Mouse (Mus musculus) cerebellum, adult 9-10 months (tissue): ENCODE results near the gene Gm11042.
A peak's percentile ranks its signal among the peaks of the same experiment; 100 is the strongest.

Experiments used
- DNase-seq: peaks from one replicate; pipeline ENCODE4 v3.0.0; 2022

Gene Gm11042

DNA sequence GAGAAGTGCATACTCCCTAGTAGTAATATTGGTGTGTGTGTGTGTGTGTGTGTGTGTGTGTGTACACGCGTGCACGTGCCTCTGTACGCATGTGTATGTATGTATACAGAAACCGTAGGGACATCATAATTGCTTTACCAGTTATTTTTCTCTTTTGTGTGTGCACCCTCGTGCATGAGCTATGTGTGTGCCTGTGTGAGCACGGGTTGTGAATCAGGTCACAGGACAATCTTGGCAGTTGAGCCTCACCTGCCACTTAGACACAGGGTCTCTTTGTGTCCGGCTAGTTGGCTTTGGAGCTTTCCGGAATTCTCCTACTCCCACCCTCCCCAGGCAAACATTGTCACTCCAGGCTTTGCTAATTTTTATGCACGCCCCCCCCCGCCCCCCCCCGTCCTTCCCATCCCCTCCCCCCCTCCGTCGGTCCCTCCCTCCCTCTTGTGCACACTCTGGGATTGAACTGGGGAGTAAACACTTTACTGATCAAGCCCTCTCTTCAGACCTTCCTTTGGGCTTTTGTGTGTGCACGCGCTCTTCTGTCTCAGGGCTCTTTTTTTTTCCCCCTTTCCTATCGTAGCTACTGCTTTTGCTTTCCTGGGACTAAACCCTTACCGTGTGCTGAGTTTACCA lies at the start of gene Gm11042:
Gene Gm11042 (minus strand): TSS at position 51 of the 630 bp plus-strand sequence.
- DNase-seq = peak; percentile 39

DNA sequence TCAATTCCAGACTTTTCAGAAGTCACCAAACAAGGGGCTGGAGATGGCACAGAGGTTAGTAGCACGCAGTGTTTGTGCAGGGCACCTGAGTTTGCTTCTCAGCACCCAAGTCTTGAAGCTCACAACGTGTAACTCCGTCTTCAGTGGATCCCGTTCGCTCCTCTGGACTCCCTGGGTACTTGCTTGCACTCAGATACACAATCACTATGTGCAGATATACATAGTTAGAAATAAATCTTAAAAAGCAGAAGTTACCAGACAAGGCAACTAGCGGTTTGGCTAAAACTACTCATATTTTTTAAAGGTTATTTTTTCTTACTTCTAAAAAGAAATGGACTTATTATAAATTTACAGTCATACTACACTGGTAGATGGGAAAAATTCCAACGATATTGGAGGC lies 48.3 kb upstream of the Gm11042 start:
- no peak for DNase-seq

DNA sequence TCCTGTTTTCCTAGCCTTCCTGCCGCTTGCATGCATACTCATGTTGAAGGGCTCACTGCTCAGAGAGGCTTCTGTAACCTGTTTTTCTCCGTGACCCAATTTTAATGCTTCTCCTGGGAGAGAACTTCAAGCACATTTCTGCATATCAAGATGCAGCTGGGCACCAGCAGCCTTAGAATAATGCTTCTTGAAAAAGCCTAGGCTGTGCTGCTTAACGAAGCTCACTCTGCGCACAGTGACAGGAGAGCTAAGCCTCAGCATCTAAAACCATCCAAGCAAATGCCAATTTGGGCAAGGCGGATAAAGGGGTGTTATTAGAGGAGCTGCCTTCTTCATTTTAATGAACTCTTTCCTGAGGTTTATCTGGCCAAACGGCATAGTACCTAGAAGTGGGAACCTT lies 46.9 kb upstream of the Gm11042 start:
- DNase-seq = no peak

DNA sequence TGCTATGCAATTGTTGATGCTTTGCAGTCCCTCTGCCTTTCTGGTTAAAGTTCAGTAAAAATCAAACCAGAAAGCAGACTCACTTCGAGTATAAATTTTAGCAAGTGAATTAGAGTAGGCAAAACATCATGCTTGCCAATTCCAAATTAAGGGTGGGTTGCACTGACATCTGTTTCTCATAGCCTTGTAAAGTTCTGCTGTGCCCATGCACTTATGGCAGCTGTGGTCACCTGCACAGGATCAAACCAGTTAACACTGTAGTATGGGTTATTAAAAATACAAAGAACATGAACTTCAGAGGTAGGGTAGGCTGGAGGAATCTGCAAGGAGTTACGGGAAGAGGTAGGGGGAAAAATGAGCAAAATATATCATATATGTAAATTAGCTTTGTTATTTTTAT lies 46.3 kb upstream of the Gm11042 start:
- no peak for DNase-seq

DNA sequence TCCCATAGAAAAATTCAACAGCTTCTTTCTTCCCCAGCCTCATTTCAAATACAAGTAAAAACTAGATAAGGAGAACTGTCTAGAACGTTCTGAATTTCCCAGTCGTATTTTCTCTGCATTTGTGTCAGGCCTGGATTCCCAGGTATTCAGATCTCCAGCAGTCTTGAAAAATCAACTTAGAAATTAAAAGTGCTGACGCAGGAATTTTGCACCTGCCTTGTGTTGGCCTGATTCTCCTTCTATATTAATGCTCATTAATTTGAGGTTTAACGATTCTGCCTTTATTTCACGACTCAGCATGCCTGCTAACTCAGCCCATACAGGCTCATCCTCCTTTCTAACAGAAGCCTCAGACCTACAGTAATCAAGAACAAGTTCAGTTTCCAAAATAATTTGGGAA lies 43.6 kb upstream of the Gm11042 start:
- DNase-seq = no peak

DNA sequence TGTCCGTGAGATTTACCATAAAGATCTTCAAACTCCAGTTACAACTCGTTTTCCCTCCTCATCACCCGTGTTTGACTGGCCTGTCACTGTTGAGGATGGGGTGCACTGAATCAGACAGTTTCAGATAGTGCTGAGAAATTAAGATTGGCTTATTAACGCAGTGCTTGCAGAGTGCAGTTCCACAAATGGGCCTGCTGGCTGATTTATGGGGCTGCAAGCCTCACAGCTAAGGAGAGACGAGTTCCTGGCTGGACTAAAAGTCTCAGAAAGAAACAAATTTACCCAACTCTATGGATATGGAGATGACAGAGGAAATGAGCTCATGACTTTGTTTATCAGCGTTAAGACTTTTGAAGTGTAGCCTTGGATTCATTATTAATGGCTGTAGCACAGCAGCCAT lies 41.6 kb upstream of the Gm11042 start:
- DNase-seq = no peak

DNA sequence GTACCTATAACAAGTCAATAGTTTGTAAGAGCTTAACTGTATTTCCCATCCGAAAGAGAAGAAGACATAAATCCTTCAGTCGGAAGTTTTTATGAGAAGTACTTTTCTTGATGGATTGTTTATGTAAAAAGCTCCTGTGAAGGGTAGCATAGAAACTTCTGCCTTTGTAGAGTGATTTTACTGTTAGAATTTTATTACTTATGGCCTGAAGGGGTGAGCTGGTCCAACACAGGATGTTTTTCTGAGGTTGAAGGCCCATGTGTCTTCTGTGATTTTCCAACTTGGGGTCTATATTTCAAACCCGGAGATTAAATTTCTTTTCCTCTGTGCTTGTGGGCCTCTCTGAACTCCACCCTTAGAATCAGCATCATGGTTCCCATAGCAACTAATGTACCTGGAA lies 26.5 kb upstream of the Gm11042 start:
- no peak for DNase-seq

DNA sequence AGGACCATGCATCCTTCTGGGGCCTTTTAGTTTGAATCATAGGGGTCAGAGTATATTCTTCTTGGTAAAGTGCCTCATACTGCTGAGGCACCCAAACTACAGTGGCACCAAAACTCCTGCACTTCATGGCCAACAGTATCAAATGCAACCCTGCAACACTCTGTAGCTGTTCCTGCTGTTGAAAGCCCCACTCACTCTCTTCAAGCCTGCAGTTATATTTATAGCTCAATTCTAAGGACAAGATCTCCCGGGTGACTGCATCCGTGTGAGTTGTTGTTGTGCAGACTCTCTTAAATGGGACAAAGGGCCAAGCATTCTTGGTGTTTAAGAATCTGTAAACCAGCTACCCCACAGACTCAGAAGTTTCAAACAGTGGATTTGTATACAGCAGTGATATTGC lies 23.9 kb upstream of the Gm11042 start:
- no peak for DNase-seq

DNA sequence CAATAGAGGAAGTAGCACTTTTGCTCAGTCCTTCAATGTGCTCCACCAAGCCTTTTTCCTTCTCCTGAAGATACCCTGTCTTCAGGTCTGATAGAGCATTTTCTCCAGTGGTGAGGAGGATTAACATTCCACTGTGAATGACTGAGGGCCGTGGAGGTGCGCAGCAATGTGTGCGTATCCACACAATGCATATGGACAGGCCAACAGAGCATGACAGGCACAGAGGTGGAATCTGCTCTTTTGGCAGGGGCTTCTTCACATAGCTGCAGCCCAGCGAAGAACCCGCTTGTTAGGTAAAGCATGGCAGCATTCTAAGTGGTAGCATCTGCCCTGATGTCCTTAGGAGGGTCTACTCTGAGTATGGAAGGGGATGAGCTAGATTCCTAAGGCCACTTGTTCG lies 17.5 kb upstream of the Gm11042 start:
- no peak for DNase-seq

DNA sequence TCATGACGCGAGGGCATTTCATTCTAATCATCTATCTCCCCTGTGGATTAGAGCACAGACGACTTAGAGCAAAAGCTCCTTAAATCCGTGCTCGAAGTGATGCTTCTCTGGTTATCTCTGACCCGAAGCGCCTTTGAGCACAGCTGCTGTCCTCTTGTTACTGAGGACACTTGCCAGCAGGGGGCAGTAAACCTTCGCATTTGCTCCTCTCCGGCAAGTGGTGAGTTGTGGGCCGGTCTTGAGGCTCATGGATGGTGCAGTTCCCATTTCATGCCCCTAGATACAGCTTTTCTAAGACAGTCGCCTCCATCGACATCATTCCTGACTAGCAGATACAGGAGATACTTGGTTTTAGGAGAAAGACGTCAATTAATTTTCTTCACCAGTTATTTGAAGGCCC lies 16.8 kb upstream of the Gm11042 start:
- DNase-seq = peak; percentile 47

DNA sequence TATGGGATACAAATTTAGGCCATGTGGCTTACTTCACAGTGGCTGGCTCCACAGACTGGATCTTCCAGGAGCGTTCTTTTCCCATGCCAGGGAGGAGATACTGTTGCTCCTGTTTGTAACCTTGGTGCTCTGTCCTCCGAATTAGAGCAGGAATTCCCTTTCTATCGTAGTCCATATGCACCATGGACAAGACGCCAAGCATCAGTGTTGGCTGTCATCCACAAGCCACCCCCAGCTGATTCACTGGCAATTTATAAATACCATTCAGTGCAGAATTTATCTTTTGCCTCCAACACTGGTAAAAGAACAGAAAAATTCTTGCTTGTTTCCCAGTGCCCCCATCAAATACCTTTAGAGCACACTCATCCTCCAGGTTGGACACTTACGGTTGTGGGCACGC lies 13.6 kb upstream of the Gm11042 start:
- DNase-seq = no peak

DNA sequence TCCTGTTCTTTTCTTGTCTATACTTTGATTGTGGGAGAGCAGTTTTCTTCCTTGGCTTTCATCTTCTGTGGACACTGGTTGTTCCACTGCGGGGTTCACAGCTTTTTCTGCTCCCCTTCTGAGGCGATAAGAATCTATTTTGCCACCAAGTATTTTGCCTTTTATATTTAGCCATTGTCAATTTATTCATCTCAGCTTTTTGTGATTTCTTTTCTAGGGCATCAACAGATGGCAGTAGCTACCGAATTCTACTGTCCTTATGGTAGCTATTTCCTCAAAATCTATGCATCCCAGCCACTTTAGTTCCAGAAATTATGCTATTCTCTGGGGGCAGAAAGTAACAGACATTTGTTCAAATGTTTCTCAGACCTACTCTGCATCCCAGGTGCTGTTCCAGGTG lies 10.4 kb upstream of the Gm11042 start:
- no peak for DNase-seq

DNA sequence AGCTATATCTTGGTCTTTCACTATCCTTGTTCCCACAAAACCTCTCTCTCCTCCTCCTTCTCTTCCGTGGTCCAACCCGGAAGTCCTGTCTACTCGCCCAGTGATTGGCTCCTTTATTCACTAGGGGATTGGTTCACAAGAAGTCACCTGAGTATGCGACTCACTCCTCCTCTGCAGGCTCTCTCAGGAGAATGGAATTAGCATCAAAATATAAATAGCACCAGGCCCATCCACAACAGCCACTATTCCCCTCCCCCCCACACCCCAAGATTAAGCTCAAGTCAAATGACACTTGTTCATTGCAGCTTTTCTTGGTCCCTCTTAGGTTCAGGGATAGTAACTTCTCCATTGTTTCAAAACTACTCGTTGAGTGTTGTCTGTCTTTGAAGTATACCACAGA lies 5.8 kb upstream of the Gm11042 start:
- DNase-seq = no peak

DNA sequence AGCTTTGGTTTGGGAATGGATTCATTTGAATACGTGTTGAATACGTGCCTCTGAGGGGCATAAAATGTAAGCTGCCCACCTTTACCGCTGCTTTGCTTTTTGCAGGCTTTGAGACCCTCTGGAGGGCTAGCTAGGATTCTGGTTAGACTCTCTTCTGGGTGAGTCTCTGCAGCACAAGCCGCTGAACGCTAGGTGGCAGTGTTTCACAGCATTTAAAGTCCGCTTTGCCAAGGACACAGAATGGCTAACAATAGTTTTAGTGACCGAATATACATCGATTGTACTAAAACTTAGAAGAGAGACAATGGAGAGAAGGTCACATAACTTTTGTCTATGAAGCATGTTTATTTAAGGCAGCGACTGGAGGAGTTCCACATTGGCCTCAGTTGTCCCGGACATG lies 4.1 kb upstream of the Gm11042 start:
- peak; percentile 63 for DNase-seq

DNA sequence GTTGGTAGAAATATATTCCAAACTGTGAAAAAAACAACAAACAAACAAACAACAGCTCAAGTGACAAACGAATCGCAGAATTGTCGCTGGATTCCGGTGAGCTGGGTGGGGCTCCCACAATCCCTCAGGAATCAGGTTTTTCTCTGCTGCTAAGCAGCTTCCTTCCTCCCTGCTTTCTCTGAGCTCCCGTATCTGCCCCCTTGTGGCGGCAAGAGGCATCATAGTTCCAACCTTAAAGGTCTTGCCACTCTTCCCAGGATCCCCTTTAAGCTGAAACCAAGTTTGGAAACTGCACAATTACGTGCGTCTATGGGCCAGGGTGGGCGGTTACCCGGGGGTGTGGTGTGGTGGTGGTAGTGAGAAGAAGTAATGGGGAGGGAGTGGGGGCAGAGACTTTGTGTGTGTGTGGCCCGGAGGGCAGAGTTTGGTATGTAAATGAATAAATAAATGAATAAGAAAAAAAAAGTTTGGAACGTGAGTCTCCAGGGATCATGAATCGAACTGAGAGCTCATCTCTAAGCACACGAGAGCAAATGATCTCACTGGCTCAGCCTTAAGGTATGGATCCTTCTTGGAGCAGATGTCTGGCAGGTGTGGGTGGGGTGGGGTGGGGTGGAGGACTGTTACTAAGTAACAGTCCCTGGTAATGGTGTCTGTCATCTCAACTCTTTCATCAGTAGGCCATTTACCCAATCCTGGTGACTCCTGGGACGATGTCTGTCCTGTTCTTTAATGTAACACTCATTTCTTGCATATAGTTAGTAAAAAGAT lies 980 bp upstream of the Gm11042 start:
- DNase-seq = peak; percentile 85

DNA sequence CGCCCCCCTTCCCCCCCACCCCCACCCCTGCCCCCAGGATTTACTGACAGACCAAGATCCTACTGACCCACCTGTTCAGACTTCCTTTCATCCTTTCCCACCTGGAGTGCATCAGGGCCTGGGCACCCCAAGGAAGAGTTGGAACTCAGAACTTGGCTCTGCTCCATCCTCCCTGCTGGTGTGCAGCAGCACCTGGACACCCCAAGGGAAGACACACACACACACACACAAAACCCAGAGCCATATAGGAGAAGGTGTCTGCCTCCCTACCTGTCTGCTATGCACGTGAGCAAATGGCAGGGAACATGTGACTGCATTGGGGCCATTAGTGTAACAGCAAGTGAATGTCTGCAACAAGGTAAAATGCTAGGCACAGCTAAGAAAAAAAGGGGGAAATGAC lies 973 bp downstream of the Gm11042 start:
- DNase-seq = no peak

DNA sequence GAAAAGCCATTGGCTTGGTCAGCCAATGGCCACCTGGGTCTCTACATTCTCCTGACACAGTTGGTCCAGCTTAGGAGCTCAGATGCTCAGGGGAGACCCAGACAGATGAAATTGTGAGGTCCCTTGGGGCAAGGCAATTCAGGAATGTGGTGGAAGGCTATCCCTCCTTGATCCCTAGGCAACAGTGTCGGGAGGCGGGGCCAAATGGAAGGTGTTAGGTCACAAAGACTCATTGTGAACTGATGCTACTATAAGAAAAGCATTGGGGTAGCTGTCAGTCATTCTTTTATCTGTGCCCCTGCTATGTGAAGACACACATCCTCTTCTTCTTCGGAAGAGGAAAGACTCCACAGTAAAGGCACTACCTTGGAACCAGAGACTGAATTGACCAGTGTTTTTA lies 3.6 kb downstream of the Gm11042 start:
- no peak for DNase-seq

DNA sequence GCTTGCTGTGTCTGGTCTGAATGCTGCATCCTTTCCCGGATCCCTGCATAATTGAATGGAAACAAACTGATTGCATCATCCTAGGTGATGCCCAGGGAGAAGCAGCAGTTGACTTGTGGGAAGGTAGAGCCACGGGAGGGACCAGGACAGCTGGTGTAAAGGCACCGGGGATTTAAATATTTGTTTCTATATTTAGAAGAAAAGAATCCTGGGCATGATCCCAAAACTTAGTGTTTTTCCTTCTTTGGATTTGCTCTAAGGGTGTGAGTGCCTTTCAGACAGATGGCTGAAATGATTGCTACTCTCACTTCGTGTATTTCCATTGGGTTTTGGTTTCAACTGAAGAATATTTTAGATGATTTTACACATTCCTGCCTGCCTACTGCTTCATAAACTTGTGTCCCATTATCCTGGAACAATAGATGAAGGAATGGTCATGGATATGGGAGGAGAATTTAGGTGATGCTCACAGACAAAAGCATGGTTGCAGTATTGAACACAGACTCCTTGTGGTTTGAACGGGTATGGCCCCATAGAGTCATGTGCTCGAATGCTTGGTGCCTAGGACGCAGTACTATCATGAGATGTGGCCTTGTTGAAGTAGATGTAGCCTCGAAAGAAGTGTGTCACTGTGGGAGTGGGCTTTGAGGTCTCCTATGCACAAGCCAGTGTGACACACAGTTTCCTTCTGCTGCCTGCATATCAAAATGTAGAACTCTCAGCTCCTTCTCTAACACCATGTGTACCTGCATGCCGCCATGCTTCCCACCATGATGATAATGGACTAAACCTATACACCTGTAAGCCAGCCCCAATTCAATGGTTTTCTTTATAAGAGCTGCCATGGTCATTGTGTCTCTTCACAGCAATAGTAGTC lies 12.5 kb downstream of the Gm11042 start:
- DNase-seq = peak; percentile 48

DNA sequence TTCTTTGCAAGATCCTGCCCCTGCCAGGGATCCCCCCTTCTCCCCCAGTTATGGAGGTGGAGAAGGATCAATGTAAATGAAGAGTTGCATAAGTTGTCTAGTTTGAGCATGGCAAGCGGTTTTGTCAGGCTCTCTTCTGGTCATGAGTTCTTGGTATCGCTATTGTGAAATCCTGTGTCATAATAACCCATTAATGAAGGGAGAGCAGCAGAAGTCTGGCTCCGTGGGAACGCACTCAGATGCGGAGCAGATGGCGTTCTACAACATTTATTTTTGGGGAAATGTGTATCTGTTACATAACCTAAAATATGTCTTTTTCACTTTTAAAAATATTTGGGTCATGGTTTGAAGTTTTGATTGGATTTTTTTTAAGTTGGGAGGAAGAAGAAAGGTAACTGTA lies 14.6 kb downstream of the Gm11042 start:
- DNase-seq = no peak

DNA sequence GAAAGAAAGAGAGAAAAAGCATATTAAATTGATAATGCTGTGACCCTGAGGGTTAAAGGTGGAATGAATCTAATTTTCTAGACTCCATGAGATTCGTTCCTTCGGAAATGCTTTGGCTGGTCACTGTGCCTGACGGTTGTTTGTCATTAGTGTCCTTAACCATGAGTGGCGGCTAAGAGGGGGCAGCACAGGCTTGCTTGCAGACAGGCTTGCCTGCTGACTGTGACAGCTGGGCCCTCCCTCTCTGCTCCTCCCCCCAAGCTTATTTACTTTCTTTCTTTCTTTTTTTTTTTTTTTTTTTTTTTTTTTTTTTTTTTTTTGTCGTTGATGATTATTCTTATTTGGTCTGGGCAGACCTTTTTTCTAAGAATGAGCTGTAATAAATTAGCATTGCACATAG lies 19.8 kb downstream of the Gm11042 start:
- DNase-seq = no peak

DNA sequence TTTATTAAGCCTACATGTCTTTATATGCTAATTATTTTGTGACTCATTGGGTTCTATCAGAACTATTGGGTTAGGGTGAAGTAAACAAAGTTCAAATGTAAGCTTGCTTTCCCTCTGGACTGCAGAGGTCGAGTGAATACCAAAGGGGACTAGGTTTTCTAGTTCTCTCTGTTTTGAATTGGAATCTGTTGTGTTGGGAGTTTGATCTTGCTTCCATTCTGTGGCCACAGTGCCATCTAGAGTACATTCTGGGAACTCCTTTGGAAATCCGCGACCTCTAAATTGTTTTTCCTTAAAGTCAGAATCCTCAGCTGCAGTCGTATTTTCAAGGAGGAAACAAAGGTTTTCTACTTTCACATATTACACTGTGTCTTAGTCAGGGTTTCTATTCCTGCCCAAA lies 22.6 kb downstream of the Gm11042 start:
- DNase-seq = peak; percentile 52

DNA sequence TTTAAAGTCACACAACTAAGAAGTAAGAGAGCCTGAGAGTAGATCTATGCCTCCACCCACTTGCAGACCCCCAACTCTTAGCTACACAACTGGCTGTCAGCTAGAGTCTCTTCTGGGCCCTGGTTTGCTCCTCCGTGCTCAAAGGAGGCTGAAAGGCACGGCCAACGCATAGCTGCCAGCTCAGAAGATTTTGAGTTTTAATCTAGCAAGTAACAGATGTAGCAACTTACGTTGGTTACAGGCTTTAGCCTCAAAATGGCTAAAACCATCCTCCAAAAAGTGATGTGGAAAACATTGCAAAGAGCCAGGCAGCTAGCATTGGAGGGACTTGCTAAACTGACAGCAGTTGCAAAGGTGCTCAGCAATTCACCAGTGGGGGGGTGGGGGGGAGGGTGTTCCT lies 25.2 kb downstream of the Gm11042 start:
- no peak for DNase-seq

DNA sequence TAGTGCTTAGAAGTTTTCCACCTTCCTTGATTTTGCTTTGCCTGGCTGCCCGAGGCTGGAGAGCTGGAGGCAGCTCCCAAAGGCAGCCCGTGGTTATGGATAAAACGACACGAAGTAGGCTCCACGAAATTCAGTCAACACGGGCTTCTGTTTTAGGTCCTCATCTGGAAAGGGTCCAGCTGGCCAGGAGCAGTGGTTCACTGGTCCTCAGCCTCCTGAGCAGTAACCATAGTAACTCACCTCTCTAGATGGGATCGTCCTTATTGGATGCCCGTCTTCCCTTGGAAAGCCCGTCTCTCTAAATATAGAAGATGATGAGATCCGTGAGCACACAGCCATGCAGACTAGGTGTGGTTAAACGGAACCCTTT lies 31.5 kb downstream of the Gm11042 start:
- DNase-seq = peak; percentile 66
